Mouse (Mus musculus): ENCODE measurements around the gene Hspa1a.
"Not testable (repeated sequence)": the region's sequence is repeated elsewhere in the genome, so short reads cannot be mapped to it uniquely, and the experiment has no call there.

Gene Hspa1a

DNA sequence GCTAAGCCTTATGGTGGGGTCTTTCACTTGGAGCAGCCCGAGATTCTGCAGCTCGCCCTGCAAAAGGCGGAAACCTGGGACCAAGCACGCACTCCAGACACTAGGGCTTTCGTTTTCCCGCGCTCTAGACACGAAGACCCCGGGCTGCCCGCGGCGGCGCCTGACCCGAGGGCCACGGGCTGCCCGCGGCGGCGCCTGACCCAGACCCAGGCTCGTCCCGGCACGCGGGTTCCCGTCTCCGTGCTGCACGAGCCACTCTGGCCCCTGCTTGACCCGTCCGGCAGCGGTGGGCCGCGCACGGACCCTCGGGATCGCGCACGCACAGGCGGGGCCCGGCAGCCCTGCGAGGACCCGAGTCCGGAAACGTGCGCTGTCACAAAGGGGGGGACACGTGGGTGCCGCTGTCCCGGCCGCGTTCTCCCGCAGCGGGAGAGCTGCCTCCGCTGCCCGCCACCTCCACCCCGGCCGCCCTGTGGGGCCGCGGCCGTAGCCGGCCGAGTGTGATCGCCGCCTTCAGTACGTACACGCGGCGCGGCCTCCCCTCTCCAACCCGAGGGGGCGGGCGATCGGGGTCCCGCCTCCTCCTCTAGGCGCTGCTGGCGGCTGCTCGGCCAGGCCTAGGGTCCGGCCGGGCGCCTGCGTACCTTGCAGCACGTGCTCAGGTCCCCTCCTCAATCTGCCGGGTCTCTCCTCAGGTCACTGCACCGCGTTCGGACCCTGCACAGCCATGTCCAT, 28.9 kb upstream of the Hspa1a start, which contains the start of gene Vars:
TSS of gene Vars (plus strand) at position 271 of the 735 bp plus-strand sequence.
- peak; percentile 70 for DNase-seq

DNA sequence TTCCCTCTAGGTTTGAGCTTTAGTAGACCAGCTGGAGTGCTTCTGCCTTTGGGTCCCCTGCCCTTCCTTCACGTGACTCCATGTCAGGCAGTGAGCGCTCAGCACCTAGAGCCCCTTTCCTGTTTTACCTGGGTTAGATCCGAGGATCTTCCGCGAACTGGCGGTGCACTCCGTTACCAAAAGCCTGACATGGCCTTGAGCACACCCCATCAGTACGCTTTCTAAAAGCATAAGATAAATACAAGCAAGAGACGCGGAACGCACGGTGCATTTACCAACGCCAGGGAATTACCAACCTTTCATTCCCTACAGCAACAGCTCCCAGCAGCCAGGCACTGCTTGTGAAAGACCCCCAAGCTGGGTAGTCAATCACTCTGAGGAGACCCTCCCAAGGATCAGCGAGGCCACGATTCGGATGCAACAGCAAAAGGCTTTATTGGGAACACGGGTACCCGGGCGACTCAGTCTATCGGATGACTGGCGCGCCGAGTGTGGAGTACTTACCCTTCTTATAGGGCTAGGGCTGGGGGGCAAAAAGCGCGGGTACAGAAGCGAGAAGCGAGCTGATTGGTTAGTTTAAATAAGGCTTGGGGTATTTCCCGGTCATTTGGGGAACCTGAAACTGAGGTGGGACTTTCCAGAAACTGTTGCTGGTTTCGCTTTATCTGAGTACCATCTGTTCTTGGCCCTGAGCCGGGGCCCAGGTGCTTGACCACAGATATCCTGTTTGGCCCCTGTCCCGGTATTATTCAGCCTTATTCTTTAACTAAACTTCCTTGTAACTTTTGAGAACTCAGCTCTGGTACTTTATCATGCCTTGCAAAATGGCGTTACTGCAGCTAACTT, 28.1 kb upstream of the Hspa1a start:
- not testable (repeated sequence) for DNase-seq

DNA sequence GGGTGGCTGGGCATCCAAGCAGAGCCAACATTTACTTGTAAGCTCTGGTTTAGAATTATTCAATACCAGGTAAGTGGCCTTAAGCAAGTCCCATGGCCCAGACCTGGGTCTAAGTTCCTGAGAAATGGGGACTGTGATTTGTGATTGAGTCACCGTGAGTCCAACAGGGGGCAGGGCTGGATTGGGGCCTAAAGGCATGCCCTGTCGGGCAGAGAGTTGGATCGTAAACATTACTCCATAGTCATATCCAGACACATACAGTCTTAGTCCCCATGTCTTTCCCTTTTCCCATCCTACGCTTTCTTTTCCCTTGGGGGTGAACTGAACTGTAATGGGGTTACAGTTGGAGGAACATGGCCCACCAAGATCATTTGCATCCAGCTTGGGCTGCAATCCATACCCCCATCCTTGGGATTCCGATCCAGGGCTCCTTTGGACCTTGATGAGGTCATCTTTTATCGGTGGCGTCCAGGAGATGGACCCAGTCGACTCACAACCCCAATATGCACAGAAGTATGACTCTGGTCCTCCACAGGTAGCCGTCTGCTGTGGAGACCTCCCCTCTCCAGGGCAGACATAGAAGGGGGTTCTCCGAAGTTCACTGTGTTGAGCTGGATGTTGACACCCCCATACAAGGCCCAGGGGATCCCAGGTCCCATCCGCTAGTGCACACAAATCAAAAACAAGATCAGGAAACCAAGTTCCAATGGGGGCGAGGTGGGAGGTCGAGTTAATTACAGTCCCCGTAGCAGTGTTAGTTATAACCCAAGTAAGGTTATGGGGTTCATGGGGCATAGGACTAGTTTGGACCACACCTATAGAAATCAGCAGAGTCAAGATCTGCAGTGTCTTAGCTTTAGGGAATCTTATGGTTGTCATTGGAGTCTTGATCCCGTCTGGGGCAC, 26.8 kb upstream of the Hspa1a start:
- DNase-seq, result no peak

DNA sequence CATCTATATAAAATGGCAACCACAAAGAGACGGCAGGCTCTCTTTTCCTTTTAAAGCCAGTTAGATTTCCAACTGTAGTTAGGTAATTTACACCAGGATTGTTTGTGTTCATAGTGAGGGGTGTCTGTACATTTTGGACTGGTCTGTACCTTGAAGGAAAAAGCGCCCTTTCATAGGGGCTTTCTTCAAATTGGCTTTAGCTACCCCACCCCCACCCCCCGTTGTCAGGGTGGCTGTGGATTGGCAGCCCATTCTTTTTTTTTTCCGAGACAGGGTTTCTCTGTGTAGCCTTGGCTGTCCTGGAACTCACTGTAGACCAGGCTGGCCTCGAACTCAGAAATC, 25.2 kb upstream of the Hspa1a start:
- no peak for DNase-seq

DNA sequence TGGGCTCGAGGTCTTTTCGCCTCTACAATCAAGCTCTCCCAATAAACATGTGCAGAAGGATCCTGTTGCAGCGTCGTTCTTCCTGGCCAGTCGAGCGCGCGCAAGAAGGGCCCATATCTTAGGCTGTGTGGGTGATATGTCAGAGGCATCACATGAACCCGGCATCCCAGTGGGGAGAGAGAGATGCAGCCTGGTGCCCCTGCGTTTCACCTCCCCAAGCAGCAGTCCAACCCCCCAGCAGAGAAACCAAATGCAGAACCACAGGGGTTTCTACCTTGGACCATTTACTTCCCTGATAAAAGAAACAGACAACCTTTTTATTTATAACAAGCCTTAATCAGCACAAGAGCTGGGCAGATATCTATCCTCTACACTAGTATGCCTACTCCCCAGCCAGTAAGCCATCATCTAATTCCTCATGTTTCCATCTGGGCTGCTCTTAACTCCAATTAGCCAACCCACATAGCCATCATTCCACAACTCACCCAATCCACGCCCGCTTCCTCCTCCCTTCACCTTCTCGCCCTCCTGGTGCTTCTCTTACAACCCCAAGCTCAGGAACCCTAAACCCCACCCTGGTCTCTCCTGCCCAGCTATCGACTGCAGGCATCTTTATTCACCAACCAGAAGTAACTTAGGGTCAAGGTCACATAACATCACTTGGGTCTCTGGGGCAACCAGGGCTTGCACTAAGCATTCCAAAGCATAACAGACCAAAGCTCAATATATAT, 24.6 kb upstream of the Hspa1a start:
- DNase-seq, result no peak

DNA sequence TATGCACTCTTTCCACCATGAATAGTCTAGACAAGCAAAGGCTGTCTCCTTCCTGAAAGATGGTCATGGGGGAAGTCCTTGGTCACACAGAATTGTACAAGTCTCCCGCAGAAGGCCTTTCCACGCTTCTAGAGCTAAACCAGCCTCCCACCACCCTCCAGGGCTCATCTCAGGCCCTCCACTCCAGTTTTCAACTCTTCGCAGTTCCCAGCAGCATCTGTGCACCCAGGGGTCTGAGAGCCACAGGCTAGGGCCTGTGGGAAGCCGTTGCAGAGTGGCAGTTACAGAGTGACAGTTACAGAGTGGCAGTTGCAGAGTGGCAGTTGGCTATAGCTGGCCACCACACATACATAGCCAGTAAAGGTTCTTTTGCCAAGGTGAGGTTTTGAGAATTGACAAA, 24.0 kb upstream of the Hspa1a start:
- not testable (repeated sequence) for DNase-seq

DNA sequence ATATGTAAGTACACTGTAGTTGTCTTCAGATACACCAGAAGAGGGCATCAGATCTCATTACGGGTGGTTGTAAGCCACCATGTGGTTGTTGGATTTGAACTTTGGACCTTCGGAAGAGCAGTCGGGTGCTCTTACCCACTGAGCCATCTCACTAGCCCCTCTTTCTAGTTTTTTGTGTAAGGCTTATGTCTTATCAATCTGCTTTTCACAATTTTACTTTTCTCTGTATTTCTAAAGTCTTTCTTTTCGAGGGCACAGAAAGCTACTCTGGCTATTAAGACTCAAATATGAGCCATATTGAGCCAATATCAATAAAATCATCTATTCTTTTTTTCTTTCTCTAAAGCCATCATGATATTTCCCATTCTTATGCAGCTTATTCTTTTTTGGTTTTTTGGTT, 23.2 kb upstream of the Hspa1a start:
- not testable (repeated sequence) for DNase-seq

DNA sequence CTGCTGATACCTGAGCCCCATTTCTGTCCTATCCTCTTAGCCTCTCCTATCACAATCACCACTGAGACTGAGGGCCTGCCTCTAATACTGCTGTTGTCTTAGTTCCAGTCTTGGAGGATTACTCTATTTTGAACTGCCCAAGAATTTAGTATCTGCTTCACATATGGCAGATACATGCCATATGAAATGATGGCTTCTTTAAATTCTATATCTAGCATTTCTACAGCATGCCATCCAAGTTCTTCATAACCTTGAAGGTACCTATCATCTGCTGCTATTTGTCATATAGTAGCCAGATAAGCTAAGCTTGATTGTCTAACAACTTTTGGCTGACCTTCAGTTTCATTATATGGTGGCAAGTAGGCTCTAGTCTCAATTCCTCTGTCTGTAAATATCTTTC, 22.8 kb upstream of the Hspa1a start:
- DNase-seq, result no peak

DNA sequence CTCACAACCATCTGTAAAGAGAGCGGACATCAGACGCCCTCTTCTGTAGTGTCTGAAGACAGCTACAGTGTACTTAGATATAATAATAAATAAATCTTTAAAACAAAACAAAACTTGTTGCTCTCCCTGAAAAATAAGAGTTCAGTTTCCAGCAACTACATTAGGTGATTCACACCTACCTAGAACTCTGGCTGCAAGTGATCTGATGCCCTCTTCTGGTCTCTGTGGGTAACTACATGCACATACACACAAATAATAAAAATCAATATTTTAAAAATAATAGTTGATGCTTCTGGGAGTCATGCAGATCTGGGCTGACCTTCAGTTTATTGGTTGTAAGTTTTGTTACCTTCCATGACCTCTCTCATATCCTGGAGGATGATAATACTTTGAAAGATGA, 12.3 kb upstream of the Hspa1a start:
- DNase-seq, result no peak

DNA sequence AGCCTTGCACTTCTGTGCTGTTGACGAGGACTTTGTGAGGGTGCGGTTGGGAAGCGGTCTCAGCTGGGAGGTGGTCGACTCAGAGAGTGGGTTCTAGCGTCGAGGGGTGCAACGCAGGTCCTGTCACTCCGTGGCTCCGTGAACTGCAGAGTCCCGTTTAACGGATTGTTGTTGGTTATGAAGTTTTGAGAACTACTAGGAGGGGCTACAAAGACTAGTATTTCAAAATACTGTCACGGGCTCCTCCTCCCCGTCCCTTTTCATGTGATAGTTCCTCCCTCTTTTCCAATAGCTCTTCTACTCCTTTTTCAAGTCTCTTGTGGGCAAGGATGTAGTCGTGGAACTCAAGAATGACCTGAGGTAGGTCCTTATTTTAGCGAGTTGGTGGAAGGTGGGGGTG, 10.4 kb upstream of the Hspa1a start:
- no peak for DNase-seq

DNA sequence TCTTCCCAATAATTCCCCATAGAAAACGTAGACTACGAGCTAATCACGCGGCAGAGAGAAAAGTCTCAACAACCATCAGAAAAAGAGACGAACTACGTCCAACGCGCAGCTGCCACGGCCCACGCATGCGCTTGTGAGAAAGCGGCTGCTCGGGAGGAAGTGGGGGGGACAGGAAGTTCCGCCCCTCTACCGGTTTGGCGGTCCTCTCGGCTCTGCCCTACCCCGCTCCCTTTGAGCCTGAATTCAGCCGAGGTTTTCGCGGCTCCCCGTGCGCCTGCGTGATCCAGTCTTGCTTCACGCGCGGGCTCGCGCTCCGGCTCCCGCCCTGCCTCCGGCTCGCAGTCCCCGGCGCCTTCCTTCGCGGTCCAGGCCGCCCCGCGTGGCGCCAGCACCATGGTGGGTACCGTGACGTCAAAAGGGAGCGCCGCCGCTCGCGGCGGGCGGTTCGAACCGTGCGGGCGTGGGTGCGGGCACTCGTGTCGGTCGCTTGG, 9.8 kb upstream of the Hspa1a start, which contains the start of gene Lsm2:
TSS of gene Lsm2 (plus strand) at position 173 of the 491 bp plus-strand sequence.
- DNase-seq, result peak; percentile 93

DNA sequence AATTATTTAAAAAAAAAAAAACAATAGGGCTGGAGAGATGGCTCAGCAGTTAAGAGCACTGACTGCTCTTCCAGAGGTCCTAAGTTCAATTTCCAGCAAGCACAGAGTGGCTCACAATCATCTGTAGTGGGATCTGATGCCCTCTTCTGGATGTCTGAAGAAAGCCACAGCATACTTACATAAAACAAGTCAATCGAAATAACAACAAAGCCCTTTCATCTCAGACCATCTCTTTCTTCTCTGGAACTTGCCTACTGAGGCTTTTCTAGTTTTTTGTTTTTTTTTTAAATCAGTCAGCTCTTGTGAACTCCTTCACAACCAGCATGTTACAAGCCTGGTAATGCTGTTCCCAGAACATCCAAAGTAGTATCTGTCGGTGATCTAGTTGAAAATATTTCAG, 8.7 kb upstream of the Hspa1a start:
- peak; percentile 48 for DNase-seq

DNA sequence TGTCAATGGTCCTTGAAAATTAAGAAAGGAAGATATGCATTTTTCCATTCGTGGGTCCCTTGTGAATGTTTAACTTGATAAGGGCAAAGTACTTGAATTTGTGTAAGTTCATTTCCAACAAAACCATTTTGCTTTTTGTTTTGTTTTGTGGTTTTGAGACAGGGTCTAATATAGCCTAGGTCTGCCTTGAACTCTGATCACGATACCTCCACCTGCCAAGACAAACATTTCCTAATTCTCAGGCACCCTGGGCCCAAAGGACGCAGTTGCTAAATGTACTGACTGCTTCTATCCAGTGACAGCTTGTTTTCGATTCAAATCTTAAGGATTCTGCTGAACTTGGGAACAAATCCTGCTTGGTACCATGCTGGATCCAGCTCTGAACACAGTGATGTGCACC, 7.7 kb upstream of the Hspa1a start:
- no peak for DNase-seq

DNA sequence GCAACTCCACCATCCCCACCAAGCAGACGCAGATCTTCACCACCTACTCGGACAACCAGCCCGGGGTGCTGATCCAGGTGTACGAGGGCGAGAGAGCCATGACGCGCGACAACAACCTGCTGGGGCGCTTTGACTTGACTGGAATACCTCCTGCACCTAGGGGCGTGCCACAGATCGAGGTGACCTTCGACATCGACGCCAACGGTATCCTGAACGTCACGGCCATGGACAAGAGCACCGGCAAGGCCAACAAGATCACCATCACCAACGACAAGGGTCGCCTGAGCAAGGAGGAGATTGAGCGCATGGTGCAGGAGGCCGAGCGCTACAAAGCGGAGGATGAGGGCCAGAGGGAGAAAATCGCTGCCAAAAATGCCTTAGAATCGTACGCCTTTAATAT, 6.3 kb upstream of the Hspa1a start:
- DNase-seq, result no peak

DNA sequence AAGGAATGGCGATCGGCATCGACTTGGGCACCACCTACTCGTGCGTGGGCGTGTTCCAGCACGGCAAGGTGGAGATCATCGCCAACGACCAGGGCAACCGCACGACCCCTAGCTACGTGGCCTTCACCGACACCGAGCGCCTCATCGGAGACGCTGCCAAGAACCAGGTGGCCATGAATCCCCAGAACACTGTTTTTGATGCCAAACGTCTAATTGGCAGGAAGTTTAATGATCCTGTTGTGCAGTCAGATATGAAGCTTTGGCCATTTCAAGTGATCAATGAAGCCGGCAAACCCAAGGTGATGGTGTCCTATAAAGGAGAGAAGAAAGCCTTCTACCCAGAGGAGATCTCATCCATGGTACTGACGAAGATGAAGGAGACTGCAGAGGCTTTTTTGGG, 5.0 kb upstream of the Hspa1a start:
- DNase-seq, result no peak

DNA sequence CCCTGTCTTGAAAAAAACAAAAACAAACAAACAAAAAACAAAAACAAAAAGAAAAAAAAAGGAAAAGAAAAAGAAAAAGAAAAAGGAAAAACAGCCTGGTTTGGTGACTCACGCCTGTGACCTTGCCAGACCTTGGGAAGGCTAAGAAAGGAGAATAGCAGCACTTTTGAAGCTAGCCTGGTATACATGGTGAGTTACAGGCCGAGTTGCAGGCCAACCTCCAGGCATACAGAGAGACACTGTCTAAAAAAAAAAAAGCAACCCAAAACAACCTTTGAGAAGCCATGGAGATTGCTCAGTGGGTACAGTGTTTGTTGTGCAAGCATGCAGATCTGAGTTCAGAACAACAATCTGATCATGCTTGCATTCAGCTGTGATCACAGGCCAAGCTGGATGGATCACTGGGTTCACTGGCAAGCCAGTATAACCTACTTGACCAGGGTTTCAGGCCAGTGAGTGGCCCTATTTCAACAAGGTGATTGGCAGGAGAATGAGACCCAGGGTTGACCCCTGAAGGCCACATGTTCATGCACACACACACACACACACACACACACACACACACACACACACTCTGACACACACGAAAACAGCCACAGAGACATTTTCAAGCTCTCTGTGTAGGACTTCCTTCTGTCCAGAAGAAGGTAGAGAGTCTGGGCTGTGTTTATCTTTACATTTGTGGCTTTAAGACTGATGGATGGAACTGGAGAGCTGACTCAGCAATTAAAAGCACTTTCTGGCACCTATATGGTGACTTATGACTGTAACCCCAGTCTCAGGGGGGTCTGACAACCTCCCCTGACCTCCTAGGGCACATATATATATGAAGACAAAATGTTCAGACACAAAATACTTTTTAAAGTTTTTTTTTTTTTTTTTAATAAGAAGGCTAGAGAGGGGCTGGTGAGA, 3.9 kb upstream of the Hspa1a start:
- no peak for DNase-seq

DNA sequence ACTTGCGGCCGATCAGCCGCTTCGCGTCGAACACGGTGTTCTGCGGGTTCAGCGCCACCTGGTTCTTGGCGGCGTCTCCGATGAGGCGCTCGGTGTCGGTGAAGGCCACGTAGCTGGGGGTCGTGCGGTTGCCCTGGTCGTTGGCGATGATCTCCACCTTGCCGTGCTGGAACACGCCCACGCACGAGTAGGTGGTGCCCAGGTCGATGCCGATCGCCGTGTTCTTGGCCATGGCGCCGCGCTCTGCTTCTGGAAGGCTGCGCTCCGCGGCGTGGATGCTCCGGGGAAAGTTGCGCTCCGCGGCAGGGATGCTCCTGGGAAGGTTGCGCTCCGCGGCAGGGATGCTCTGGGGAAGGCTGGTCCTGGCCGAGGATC, 275 bp downstream of the Hspa1a start:
- not testable (repeated sequence) for DNase-seq

DNA sequence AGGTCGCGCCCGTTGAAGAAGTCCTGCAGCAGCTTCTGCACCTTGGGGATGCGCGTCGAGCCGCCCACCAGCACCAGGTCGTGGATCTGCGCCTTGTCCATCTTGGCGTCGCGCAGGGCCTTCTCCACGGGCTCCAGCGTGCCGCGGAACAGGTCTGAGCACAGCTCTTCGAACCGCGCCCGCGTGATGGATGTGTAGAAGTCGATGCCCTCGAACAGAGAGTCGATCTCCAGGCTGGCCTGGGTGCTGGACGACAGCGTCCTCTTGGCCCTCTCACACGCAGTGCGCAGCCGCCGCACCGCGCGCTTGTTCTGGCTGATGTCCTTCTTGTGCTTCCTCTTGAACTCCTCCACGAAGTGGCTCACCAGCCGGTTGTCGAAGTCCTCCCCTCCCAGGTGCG, 1.1 kb downstream of the Hspa1a start:
- DNase-seq, result not testable (repeated sequence)

DNA sequence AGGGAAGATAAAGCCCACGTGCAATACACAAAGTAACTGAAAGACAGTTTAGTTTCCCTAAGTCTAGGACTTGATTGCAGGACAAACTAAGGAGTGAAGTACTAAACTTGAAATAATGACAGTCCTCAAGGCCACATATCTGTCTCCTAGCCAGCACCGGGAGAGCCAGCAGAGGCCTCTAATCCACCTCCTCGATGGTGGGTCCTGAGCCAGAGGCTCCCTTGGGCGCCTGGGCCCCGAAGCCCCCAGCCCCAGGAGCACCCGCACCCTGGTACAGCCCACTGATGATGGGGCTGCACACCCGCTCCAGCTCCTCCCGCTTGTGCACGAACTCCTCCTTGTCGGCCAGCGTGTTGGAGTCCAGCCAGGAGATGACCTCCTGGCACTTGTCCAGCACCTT, 2.1 kb downstream of the Hspa1a start, which contains the start of gene Gm20481:
TSS of gene Gm20481 (plus strand) at position 91 of the 400 bp plus-strand sequence.
- not testable (repeated sequence) for DNase-seq

DNA sequence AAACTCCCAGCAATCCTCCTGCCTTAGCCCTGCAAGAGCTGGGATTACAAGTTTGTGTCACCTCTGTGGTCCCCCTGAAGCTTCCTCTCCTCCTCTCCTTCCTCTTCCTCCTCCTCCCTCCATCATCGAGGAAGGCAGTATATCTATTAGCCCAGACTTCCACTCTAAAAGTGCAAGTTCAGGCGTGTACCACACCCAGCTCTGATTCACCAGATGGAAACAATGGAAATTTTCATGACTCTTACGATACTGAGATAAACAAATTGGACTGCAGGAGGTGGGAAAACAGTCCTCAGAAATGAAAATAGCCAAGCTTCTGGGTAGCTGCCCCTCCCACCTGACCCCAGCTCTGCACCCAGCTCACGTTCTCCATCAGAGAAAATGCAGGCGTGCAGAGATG, 6.3 kb downstream of the Hspa1a start:
- DNase-seq, result no peak

DNA sequence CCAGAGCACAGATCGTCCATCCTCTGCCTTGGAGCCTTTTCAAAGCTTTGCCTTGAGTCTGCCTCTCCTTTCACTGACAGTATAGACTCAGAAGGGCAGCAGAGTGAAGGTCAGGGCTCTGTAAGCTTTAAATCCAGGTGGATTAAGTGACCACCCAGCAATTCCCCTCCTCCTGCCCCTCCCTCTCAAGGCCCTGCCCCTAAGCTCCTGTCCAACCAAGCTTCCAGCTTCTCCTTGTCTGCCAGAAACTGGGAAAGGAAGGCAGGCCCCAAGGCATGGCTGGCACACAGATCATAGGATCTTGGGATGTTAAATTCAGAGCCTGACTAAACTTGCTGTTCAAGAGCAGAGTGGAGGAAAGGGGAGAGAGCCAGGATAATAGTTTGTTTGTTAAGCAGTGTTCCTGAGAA, 7.3 kb downstream of the Hspa1a start:
- DNase-seq, result no peak

Data from layer of hippocampus, adult 9-11 months (tissue).